Mouse (Mus musculus): ENCODE results near the gene Fbln7. TPM values are rescaled to one million over a fixed set of nuclear protein-coding genes. Genes with fewer than 3 reads are reported as not detected.
A peak's percentile ranks its signal among the peaks of the same experiment; 100 is the strongest.

Gene Fbln7
- polyA plus RNA-seq, 1 experiment from 2014 or later, result 2.2 TPM

- Histone ChIP-seq H3K4me1 (no peaks in the 10 kb centered on the region), H3K9ac (replicated peaks) (no peak overlapping the region), H3K27me3 (no peaks in the 10 kb centered on the region), H3K4me2 (replicated peaks) (no peak overlapping the region), H3K9me3 (no peaks in the 10 kb centered on the region), H3K4me3 (no peak overlapping the region), H3K36me3 (no peaks in the 10 kb centered on the region), H3K27ac (replicated peaks) (no peak overlapping the region)
- no peak for ATAC-seq (ENCODE audit: low FRiP score, low read depth)
- WGBS, result 70% methylated on average over 4 of the region's 4 CpGs
These were observed 18.5 kb downstream of the Fbln7 start for GRCm38 (mm10) chr2:128881236-128881635.

DNA sequence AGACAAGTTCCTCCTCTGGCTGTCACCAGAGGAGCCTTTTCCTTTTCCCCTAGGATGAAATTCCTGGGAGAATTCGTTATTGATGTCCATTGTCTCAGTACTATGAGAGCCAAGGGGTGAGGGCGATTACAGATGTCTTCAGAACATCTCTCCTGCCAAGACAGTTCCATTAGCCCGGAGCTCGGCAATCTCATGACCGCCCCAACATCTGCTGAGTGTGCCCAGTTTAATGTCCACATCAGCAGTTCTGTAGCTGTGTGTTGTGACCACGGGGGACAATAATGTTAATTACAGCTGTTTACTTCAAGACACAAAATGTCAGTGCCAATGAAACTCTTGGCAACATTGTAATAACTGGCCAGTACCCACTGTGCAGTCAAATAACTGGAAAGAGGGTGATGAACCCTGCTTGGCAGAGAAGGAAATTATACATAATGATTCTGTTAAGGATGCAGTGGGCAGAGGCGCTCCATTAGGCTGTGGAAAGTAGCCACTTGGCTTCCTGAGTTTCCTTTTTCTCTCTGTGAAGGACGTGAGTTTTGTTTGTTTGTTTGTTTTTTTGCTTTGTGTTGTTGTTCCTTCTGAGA is 22.5 kb downstream of the Fbln7 start:
- H3K9ac ChIP-seq (replicated peaks), result no peak overlapping the region
- no peaks in the 10 kb centered on the region for H3K4me1 ChIP-seq
- H3K9me3 ChIP-seq, result no peaks in the 10 kb centered on the region
- no peaks in the 10 kb centered on the region for H3K36me3 ChIP-seq
- H3K4me2 ChIP-seq (replicated peaks), result no peak overlapping the region
- no peak overlapping the region for H3K27ac ChIP-seq (replicated peaks)
- 86% methylated on average over 8 of the region's 8 CpGs for WGBS
- H3K27me3 ChIP-seq, result no peaks in the 10 kb centered on the region
- no peak for ATAC-seq (ENCODE audit: low FRiP score, low read depth)
- no peak overlapping the region for H3K4me3 ChIP-seq

GRCm38 (mm10) chr2:128887866-128888550 is 25.2 kb downstream of the Fbln7 start:
- WGBS, result 63% methylated on average over 6 of the region's 6 CpGs
- no peak overlapping the region for H3K4me2 ChIP-seq (replicated peaks)
- H3K36me3 ChIP-seq, result no peaks in the 10 kb centered on the region
- peaks cover 6% of the 10 kb centered on the region; the same call in 1 of the 2 replicates for H3K4me1 ChIP-seq
- H3K9ac ChIP-seq (replicated peaks), result no peak overlapping the region
- peaks cover 3% of the 10 kb centered on the region; the same call in 1 of the 2 replicates for H3K9me3 ChIP-seq
- no peak overlapping the region for H3K4me3 ChIP-seq
- H3K27ac ChIP-seq (replicated peaks), result no peak overlapping the region
- ATAC-seq (ENCODE audit: low FRiP score, low read depth), result no peak
- H3K27me3 ChIP-seq, result 0 out of 2 replicates have a peak, but pooled peaks cover 4% of the 10 kb centered on the region

GRCm38 (mm10) chr2:128890661-128891335 is 28.0 kb downstream of the Fbln7 start:
- Histone ChIP-seq H3K9me3 (peaks cover 3% of the 10 kb centered on the region; the same call in 1 of the 2 replicates), H3K36me3 (no peaks in the 10 kb centered on the region), H3K27me3 (peaks cover 4% of the 10 kb centered on the region; the same call in 1 of the 2 replicates), H3K4me3 (no peak overlapping the region), H3K4me2 (replicated peaks) (no peak overlapping the region), H3K27ac (replicated peaks) (no peak overlapping the region), H3K9ac (replicated peaks) (no peak overlapping the region), H3K4me1 (peaks cover 6% of the 10 kb centered on the region; the same call in 1 of the 2 replicates)
- WGBS, result 89% methylated on average over 4 of the region's 4 CpGs
- no peak for ATAC-seq (ENCODE audit: low FRiP score, low read depth)

DNA sequence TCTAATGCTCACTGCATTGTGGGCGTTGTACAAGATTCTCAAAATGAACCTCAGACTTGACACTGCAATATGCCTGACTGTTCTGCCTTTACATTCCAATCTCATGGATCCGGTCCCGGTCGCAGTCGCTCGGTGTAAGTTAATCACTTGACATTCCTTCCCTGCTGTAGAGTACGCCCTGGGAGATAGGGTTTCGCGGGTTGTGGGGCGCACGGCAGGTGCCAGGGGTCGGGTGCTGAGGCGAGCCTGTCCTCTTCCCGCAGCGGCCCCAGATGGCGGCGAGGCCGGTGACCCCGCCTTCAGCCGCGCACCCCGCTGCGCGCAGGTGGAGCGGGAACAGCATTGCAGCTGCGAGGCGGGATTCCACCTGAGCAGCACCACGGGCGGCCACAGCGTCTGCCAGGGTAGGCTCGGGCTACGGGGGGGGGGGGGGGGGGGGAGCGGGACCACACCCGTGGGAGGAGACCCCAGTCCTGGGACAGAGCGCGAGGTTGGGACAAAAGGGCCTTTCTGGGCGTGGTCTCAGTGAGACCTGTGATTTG is 29.5 kb downstream of the Fbln7 start:
- Histone ChIP-seq H3K9me3 (peaks cover 3% of the 10 kb centered on the region; the same call in 1 of the 2 replicates), H3K27ac (replicated peaks) (no peak overlapping the region), H3K4me1 (peaks cover 6% of the 10 kb centered on the region; the same call in 1 of the 2 replicates), H3K4me3 (peak overlapping the region; percentile 41), H3K27me3 (peaks cover 4% of the 10 kb centered on the region; the same call in 1 of the 2 replicates), H3K4me2 (replicated peaks) (peak overlapping the region; percentile 70), H3K36me3 (no peaks in the 10 kb centered on the region), H3K9ac (replicated peaks) (peak overlapping the region; percentile 46; the same call in 1 of the 2 replicates)
- 3% methylated on average over 34 of the region's 37 CpGs for WGBS
- no peak; the same call in 1 of the 2 replicates for ATAC-seq (ENCODE audit: low FRiP score, low read depth)

- no peaks in the 10 kb centered on the region for H3K9me3 ChIP-seq
- 93% methylated on average over 6 of the region's 6 CpGs for WGBS
- no peaks in the 10 kb centered on the region for H3K27me3 ChIP-seq
- ATAC-seq (ENCODE audit: low FRiP score, low read depth), result no peak
- no peaks in the 10 kb centered on the region for H3K4me1 ChIP-seq
- H3K9ac ChIP-seq (replicated peaks), result no peak overlapping the region
- no peak overlapping the region for H3K4me2 ChIP-seq (replicated peaks)
- no peaks in the 10 kb centered on the region for H3K36me3 ChIP-seq
- no peak overlapping the region for H3K27ac ChIP-seq (replicated peaks)
- no peak overlapping the region for H3K4me3 ChIP-seq
These were observed 40.1 kb downstream of the Fbln7 start for GRCm38 (mm10) chr2:128902843-128903242.

DNA sequence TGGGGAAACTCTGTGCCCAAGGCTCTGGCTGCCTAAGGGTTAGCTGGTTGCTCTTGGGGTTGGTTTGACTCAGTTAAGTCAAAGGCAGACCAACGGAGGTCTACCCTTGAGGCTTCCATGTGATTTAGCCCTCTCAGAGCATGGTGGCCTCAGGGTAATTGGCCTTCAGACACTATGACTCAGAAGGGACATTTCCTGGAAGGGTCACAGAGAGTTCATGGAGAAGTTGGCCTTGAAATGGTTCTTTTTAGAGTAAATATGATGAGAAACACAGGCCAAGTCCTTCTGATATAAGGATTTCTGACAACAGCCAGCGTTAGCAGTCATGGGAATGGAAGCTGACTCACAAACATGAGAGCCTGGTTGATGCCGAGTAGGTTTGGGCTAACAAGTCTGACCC is 40.9 kb downstream of the Fbln7 start:
- 87% methylated on average over 3 of the region's 3 CpGs for WGBS
- H3K4me1 ChIP-seq, result no peaks in the 10 kb centered on the region

DNA sequence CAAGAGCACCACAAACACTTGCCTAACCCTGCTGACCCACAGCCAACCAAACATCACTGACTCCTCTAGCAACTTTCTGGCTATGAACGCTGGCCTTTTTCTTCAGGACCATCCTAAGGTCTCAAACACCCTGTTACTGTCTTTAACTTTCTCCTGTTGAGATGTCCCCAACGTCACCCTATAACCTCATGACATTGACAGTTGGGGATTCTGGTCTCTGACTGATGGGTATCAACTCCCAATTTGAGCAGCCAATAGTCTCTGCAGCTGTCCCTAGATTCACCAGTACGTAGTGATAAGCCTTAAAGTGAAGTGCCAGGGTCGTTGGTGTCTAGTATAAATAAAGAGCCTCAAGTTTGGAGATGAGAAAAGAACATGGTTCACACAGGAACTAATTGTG is 52.2 kb downstream of the Fbln7 start:
- ATAC-seq (ENCODE audit: low FRiP score, low read depth), result no peak
- Histone ChIP-seq H3K27ac (replicated peaks) (no peak overlapping the region), H3K27me3 (no peaks in the 10 kb centered on the region), H3K9me3 (no peaks in the 10 kb centered on the region), H3K36me3 (no peaks in the 10 kb centered on the region), H3K4me1 (no peaks in the 10 kb centered on the region), H3K4me2 (replicated peaks) (no peak overlapping the region), H3K4me3 (no peak overlapping the region), H3K9ac (replicated peaks) (no peak overlapping the region)
- WGBS, result 86% methylated on average over 4 of the region's 4 CpGs

More for the DNA sequence above, 40.9 kb downstream of the Fbln7 start:
- H3K27ac ChIP-seq (replicated peaks), result no peak overlapping the region
- no peak for ATAC-seq (ENCODE audit: low FRiP score, low read depth)
- H3K9me3 ChIP-seq, result no peaks in the 10 kb centered on the region
- H3K4me2 ChIP-seq (replicated peaks), result no peak overlapping the region
- no peak overlapping the region for H3K9ac ChIP-seq (replicated peaks)
- H3K36me3 ChIP-seq, result no peaks in the 10 kb centered on the region
- H3K4me3 ChIP-seq, result no peak overlapping the region
- no peaks in the 10 kb centered on the region for H3K27me3 ChIP-seq

GRCm38 (mm10) chr2:128916528-128916927 is 53.7 kb downstream of the Fbln7 start:
- Histone ChIP-seq H3K36me3 (no peaks in the 10 kb centered on the region), H3K27ac (replicated peaks) (no peak overlapping the region), H3K9ac (replicated peaks) (no peak overlapping the region), H3K4me2 (replicated peaks) (no peak overlapping the region), H3K9me3 (no peaks in the 10 kb centered on the region), H3K4me1 (no peaks in the 10 kb centered on the region), H3K27me3 (no peaks in the 10 kb centered on the region), H3K4me3 (no peak overlapping the region)
- ATAC-seq (ENCODE audit: low FRiP score, low read depth), result no peak
- WGBS, result 81% methylated on average over 3 of the region's 3 CpGs

GRCm38 (mm10) chr2:128924799-128925198 is 62.0 kb downstream of the Fbln7 start:
- no peak overlapping the region for H3K27ac ChIP-seq (replicated peaks)
- WGBS, result 91% methylated on average over 4 of the region's 4 CpGs
- H3K4me1 ChIP-seq, result no peaks in the 10 kb centered on the region
- no peaks in the 10 kb centered on the region for H3K27me3 ChIP-seq
- H3K36me3 ChIP-seq, result peaks cover 17% of the 10 kb centered on the region
- ATAC-seq (ENCODE audit: low FRiP score, low read depth), result no peak
- H3K4me3 ChIP-seq, result no peak overlapping the region
- no peak overlapping the region for H3K4me2 ChIP-seq (replicated peaks)
- H3K9ac ChIP-seq (replicated peaks), result no peak overlapping the region
- no peaks in the 10 kb centered on the region for H3K9me3 ChIP-seq

- H3K36me3 ChIP-seq, result peaks cover 30% of the 10 kb centered on the region
- H3K27me3 ChIP-seq, result no peaks in the 10 kb centered on the region
- no peak overlapping the region for H3K27ac ChIP-seq (replicated peaks)
- 76% methylated on average over 3 of the region's 3 CpGs for WGBS
- no peak overlapping the region for H3K4me3 ChIP-seq
- H3K4me2 ChIP-seq (replicated peaks), result no peak overlapping the region
- H3K4me1 ChIP-seq, result no peaks in the 10 kb centered on the region
- no peak for ATAC-seq (ENCODE audit: low FRiP score, low read depth)
- H3K9ac ChIP-seq (replicated peaks), result no peak overlapping the region
- no peaks in the 10 kb centered on the region for H3K9me3 ChIP-seq
These were observed 65.7 kb downstream of the Fbln7 start for GRCm38 (mm10) chr2:128928446-128928845.

- no peak for ATAC-seq (ENCODE audit: low FRiP score, low read depth)
- H3K9ac ChIP-seq (replicated peaks), result no peak overlapping the region
- no peaks in the 10 kb centered on the region for H3K27me3 ChIP-seq
- no peaks in the 10 kb centered on the region for H3K4me1 ChIP-seq
- peaks cover 30% of the 10 kb centered on the region for H3K36me3 ChIP-seq
- no peak overlapping the region for H3K4me3 ChIP-seq
- no peak overlapping the region for H3K27ac ChIP-seq (replicated peaks)
- no peak overlapping the region for H3K4me2 ChIP-seq (replicated peaks)
- no peaks in the 10 kb centered on the region for H3K9me3 ChIP-seq
These were observed 67.9 kb downstream of the Fbln7 start for GRCm38 (mm10) chr2:128930704-128931103.

Data from midbrain, embryonic 12.5 days (tissue).